Mouse (Mus musculus) kidney, embryonic 15.5 days (tissue): Measurements from ENCODE around the gene Chrm3. TPM values are rescaled to one million over a fixed set of nuclear protein-coding genes. Genes with fewer than 3 reads are reported as not detected.
"Not testable (repeated sequence)": the region's sequence is repeated elsewhere in the genome, so short reads cannot be mapped to it uniquely, and the experiment has no call there.

ENCODE experiments used
- ATAC-seq: fragments of 200-750 bp; cut with Nextera tagmentation; replicated peaks from 2 replicates; pipeline ENCODE4 v1.8.0; 2017; ENCODE audit warnings: moderate TSS enrichment; ENCODE audit not compliant: low FRiP score
- H3K27ac ChIP-seq: fragments of 300-500 bp; sonication (generic); 2 replicates; pipeline ENCODE4 v1.5.1; 2015; ENCODE audit warnings: mild to moderate bottlenecking, inconsistent platforms
- H3K27me3 ChIP-seq: fragments of 300-500 bp; sonication (generic); 2 replicates; pipeline ENCODE4 v1.6.1; 2015; ENCODE audit warnings: inconsistent platforms
- H3K36me3 ChIP-seq: fragments of 300-500 bp; sonication (generic); 2 replicates; pipeline ENCODE4 v1.6.1; 2015; ENCODE audit warnings: inconsistent platforms
- H3K4me1 ChIP-seq: fragments of 300-500 bp; sonication (generic); 2 replicates; pipeline ENCODE4 v1.6.1; 2015; ENCODE audit warnings: inconsistent platforms
- H3K4me2 ChIP-seq: fragments of 300-500 bp; sonication (generic); 2 replicates; pipeline ENCODE4 v1.6.1; 2015; ENCODE audit warnings: moderate library complexity, mild to moderate bottlenecking, inconsistent platforms
- H3K4me3 ChIP-seq: fragments of 300-500 bp; sonication (generic); replicated peaks from 2 replicates; pipeline ENCODE4 v1.5.1; 2015; ENCODE audit warnings: mild to moderate bottlenecking, inconsistent platforms
- H3K9ac ChIP-seq: fragments of 300-500 bp; sonication (generic); 2 replicates; pipeline ENCODE4 v1.6.1; 2015; ENCODE audit warnings: mild to moderate bottlenecking, inconsistent platforms
- H3K9me3 ChIP-seq: fragments of 300-500 bp; sonication (generic); replicated peaks from 2 replicates; pipeline ENCODE4 v1.6.1; 2016; ENCODE audit warnings: inconsistent platforms
- WGBS: fragments of 180-500 bp; shearing (Covaris S2); methylation state at CpG from one replicate; pipeline ENCODE4 v1.1.7; 2015; ENCODE audit warnings: mixed read lengths; 5-methylcytosine and 5-hydroxymethylcytosine counted together
- polyA plus RNA-seq: library from polyadenylated mRNA; unstranded; fragments of >200 nt; fragmentation: Nextera tagmentation; extraction: Ambion mirVana; gene quantifications from 2 replicates; pipeline ENCODE4 v1.2.1, GENCODE M21; 2015

The Chrm3 gene
- 0.89 and 1.6 TPM in 2 replicates for polyA plus RNA-seq

- Histone ChIP-seq H3K4me3 (peak within 1 kb of the TSS; percentile 61), H3K9me3 (no peaks in the 10 kb centered on the region), H3K36me3 (no peaks in the 10 kb centered on the region), H3K4me2 (peak within 1 kb of the TSS; percentile 99), H3K27ac (no peak within 1 kb of the TSS), H3K27me3 (peaks cover 50% of the 10 kb centered on the region), H3K4me1 (peaks cover 14% of the 10 kb centered on the region), H3K9ac (peak within 1 kb of the TSS; percentile 52)
- 1% methylated on average over 18 of the region's 18 CpGs for WGBS
- ATAC-seq = peak; percentile 87
Observed at GRCm38 (mm10) chr13:10360777-10361176, at the start of gene Chrm3. Gene Chrm3, minus strand, starts transcription at chr13:10360847.

GRCm38 (mm10) chr13:10394364-10394763 is 33.7 kb upstream of the Chrm3 start:
- WGBS = 91% methylated on average over 2 of the region's 2 CpGs
- Histone ChIP-seq H3K9me3 (no peaks in the 10 kb centered on the region), H3K9ac (no peak overlapping the region), H3K27ac (no peak overlapping the region), H3K4me2 (no peak overlapping the region), H3K27me3 (no peaks in the 10 kb centered on the region), H3K36me3 (no peaks in the 10 kb centered on the region), H3K4me1 (no peaks in the 10 kb centered on the region), H3K4me3 (no peak overlapping the region)
- no peak for ATAC-seq

DNA sequence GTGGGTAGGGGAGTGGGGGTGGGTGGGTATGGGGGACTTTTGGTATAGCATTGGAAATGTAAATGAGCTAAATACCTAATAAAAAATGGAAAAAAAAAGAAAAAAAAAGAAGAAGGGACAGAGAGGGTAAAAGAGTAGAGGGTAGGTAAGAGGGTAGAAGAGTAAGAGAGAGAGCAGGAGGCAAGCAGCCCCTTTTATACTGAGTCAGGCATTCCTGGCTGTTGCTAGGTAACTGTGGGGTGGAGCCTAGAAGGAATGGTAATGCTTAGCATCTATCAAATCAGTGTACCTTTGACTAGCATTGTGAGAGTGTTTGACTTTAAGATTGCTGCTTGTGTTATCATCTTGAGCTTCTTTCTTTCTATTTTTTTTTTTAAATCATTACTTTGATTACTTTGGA is 14.8 kb upstream of the Chrm3 start:
- not testable (repeated sequence) for H3K27me3 ChIP-seq, H3K27ac ChIP-seq, H3K36me3 ChIP-seq, H3K4me3 ChIP-seq, H3K9ac ChIP-seq, H3K4me1 ChIP-seq, ATAC-seq, H3K9me3 ChIP-seq, H3K4me2 ChIP-seq

GRCm38 (mm10) chr13:10360199-10360694 is 400 bp downstream of the Chrm3 start:
- peaks cover 14% of the 10 kb centered on the region for H3K4me1 ChIP-seq
- peak overlapping the region; percentile 61 for H3K4me3 ChIP-seq
- H3K27ac ChIP-seq = no peak overlapping the region
- H3K9me3 ChIP-seq = no peaks in the 10 kb centered on the region
- peak overlapping the region; percentile 99 for H3K4me2 ChIP-seq
- peaks cover 50% of the 10 kb centered on the region for H3K27me3 ChIP-seq
- under 1% methylated on average over 58 of the region's 60 CpGs for WGBS
- ATAC-seq = peak; percentile 68
- peak overlapping the region; percentile 52 for H3K9ac ChIP-seq
- no peaks in the 10 kb centered on the region for H3K36me3 ChIP-seq

DNA sequence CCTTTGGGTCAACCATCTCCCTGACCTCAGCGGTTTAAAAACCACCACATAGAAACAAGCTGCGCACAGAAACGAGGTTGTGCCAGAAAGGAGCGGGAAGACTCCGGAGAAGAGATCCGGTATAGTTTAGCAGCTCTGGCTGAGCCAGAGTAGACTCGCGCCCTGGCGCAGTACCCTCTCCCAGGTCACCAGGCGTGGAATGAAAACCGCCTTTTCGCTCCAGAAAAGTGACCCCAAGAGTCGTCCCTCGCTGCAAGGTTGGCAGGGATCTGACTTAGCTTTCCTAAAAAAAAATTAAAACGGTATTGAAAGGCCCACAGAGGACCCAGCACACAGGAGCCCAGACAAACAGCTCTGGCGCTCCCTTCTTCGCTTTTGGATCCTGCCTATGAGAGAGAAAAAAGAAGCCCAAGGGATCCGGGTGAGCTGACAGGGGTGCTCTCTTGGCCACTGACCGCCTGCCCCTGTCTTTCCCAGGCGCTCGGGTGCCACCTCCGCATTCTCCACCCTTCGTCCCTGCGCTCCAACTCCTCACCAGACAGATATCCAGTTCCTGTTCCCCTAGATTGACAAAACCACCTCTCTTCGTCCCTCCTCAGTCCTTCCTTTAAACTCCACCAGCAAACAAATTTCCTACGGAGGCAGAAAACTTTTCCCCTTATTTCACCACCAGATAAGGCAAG is 990 bp downstream of the Chrm3 start:
- Histone ChIP-seq H3K4me2 (peak overlapping the region; percentile 99), H3K4me1 (peaks cover 14% of the 10 kb centered on the region), H3K27ac (no peak overlapping the region), H3K4me3 (peak overlapping the region; percentile 61), H3K36me3 (no peaks in the 10 kb centered on the region), H3K9ac (peak overlapping the region; percentile 52), H3K27me3 (peaks cover 50% of the 10 kb centered on the region), H3K9me3 (no peaks in the 10 kb centered on the region)
- 1% methylated on average over 26 of the region's 26 CpGs for WGBS
- peak; percentile 40; the same call in 1 of the 2 replicates for ATAC-seq

DNA sequence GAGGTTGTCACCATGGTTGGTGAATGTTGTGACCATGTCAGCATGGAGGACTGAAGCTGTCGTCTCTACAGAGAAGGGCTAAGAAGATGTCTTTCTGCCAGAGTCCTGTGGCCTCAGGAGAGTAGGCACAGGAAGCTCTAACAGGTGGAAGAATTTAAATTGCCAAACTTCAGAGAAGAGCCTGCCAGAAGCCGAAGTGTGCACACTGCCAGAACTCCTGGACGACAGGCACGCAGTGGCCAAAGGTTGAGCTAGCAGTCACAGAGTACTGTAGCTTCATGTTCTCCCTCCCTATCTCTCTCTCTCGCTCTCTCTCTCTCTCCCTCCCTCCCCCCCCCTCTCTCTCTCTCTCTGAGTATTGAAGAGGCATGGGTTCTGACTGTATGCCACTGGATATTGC is 4.9 kb downstream of the Chrm3 start:
- H3K27ac ChIP-seq = no peak overlapping the region
- WGBS = 80% methylated on average over 5 of the region's 5 CpGs
- no peak overlapping the region for H3K4me3 ChIP-seq
- no peaks in the 10 kb centered on the region for H3K9me3 ChIP-seq
- ATAC-seq = no peak
- H3K9ac ChIP-seq = no peak overlapping the region
- H3K36me3 ChIP-seq = no peaks in the 10 kb centered on the region
- no peak overlapping the region for H3K4me2 ChIP-seq
- peaks cover 30% of the 10 kb centered on the region for H3K27me3 ChIP-seq
- peaks cover 9% of the 10 kb centered on the region for H3K4me1 ChIP-seq

- no peak overlapping the region for H3K9ac ChIP-seq
- no peak overlapping the region for H3K27ac ChIP-seq
- no peaks in the 10 kb centered on the region for H3K36me3 ChIP-seq
- H3K4me3 ChIP-seq = no peak overlapping the region
- H3K4me2 ChIP-seq = no peak overlapping the region
- ATAC-seq = no peak
- no peaks in the 10 kb centered on the region for H3K9me3 ChIP-seq
- peaks cover 24% of the 10 kb centered on the region for H3K27me3 ChIP-seq
- peaks cover 5% of the 10 kb centered on the region; the same call in 1 of the 2 replicates for H3K4me1 ChIP-seq
- WGBS = 64% methylated on average over 2 of the region's 2 CpGs
Observed at GRCm38 (mm10) chr13:10354885-10355575, 5.6 kb downstream of the Chrm3 start.

DNA sequence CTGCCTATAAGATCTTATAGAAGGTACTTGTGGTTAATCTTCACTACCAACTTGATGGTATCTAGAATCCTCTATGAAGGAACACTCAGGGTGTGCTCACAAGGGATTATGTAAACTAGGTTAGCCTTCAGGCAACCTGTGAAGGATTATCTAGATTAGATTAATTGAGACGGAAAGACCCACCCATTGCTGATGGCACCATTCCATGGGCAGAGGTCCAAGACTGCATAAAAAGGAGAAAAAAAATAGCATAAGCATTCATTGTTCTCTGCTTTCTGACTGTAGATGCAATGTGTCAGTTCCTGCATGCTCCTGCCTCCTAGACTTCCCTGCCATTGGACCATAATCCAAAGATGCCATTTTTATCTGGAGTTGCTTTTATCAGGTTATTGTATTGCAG is 8.5 kb downstream of the Chrm3 start:
- Histone ChIP-seq H3K27me3 (0 out of 2 replicates have a peak, but pooled peaks cover 3% of the 10 kb centered on the region), H3K27ac (no peak overlapping the region), H3K4me3 (no peak overlapping the region), H3K36me3 (no peaks in the 10 kb centered on the region), H3K9ac (no peak overlapping the region), H3K4me1 (no peaks in the 10 kb centered on the region), H3K9me3 (no peaks in the 10 kb centered on the region), H3K4me2 (no peak overlapping the region)
- 71% methylated on average over 1 of the region's 1 CpGs for WGBS
- no peak for ATAC-seq

DNA sequence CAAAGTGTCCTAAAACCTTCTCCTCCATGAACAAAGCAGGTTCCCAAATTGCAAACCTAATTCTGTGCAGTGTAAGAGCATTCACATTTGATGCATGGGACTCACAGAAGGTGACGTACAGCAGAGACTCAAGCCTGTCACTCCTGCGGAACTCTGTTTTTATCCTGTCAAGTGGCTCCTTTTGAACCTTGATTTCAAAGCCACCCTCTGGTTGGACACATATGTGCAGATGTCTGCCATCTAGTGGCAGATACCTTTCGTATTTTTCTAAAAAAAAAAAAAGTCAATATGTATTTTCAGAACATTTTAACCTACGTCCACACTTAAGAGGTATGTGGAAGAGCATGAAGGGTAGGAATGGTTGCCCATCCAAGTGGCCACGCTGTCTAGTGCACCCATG is 16.3 kb downstream of the Chrm3 start:
- Histone ChIP-seq H3K9ac (no peak overlapping the region), H3K9me3 (no peaks in the 10 kb centered on the region), H3K36me3 (no peaks in the 10 kb centered on the region), H3K4me2 (no peak overlapping the region), H3K4me3 (no peak overlapping the region), H3K27ac (no peak overlapping the region), H3K4me1 (no peaks in the 10 kb centered on the region), H3K27me3 (0 out of 2 replicates have a peak, but pooled peaks cover 3% of the 10 kb centered on the region)
- WGBS = 72% methylated on average over 5 of the region's 5 CpGs
- ATAC-seq = no peak

DNA sequence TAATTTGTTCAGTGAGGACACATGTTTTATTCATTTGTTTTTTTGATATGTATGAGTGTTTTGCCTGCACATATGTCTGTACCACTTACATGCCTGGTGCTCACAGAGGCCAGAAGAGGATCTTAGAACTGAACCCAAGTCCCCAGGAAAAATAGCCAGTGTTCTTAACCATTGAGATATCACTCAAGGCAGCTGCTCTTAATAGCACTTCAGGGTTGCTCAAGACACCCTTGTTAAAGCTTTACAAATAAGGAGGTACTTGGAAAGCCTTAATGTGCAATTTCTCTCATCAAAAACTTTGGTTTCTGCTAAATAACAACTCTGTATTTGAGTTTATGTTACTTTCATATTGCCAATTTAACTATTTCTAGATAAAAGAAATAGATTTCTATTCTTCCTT is 25.1 kb downstream of the Chrm3 start:
- H3K4me2 ChIP-seq = no peak overlapping the region

GRCm38 (mm10) chr13:10332762-10333161 is 27.9 kb downstream of the Chrm3 start:
- no peak overlapping the region for H3K9ac ChIP-seq
- no peaks in the 10 kb centered on the region for H3K27me3 ChIP-seq
- H3K4me3 ChIP-seq = no peak overlapping the region
- no peak overlapping the region for H3K27ac ChIP-seq
- H3K36me3 ChIP-seq = no peaks in the 10 kb centered on the region
- 68% methylated on average over 4 of the region's 4 CpGs for WGBS
- H3K4me2 ChIP-seq = no peak overlapping the region
- no peak for ATAC-seq
- H3K9me3 ChIP-seq = no peaks in the 10 kb centered on the region
- H3K4me1 ChIP-seq = no peaks in the 10 kb centered on the region

More for the DNA sequence above, 25.1 kb downstream of the Chrm3 start:
- Histone ChIP-seq H3K4me3 (no peak overlapping the region), H3K4me1 (no peaks in the 10 kb centered on the region), H3K36me3 (no peaks in the 10 kb centered on the region), H3K9ac (no peak overlapping the region), H3K27ac (no peak overlapping the region), H3K27me3 (no peaks in the 10 kb centered on the region), H3K9me3 (no peaks in the 10 kb centered on the region)
- ATAC-seq = no peak

DNA sequence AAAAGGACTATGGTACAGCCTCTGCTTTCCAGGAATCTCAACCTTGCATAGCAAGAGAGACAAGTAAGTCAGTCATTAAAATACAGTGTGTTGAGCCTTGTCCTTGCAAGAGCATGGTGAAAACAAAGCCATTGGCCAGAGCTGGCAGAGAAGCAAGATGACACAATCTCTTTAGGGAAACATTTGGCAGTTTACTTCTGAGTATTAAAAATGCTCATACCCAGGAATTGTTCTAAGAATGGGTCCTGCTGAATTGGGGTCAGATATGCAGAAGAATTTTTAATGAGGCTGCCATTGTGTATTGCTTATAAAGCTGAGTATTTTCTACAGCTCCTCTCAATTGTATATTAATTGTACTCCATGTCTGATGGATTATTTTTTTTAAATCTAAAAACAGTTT is 50.8 kb downstream of the Chrm3 start:
- Histone ChIP-seq H3K27me3 (no peaks in the 10 kb centered on the region), H3K36me3 (no peaks in the 10 kb centered on the region), H3K4me1 (no peaks in the 10 kb centered on the region), H3K4me2 (no peak overlapping the region), H3K9ac (no peak overlapping the region), H3K27ac (no peak overlapping the region), H3K9me3 (no peaks in the 10 kb centered on the region), H3K4me3 (no peak overlapping the region)
- ATAC-seq = no peak
